Mouse (Mus musculus): Measurements from ENCODE around the gene Gm14862. TPM values are rescaled to one million over a fixed set of nuclear protein-coding genes. Genes with fewer than 3 reads are reported as not detected.

Gene Gm14862
- total RNA-seq, 2 experiments from 2014 or later: not detected

- DNase-seq (ENCODE audit: low spot score in 2 of 2): no peak
Observed at GRCm38 (mm10) chrX:9227105-9227504, 29.6 kb downstream of the Gm14862 start.

GRCm38 (mm10) chrX:9222412-9223221, 34.1 kb downstream of the Gm14862 start:
- DNase-seq (ENCODE audit: low spot score in 2 of 2): no peak

GRCm38 (mm10) chrX:9221736-9222135, 35.0 kb downstream of the Gm14862 start:
- DNase-seq (ENCODE audit: low spot score in 2 of 2): no peak

GRCm38 (mm10) chrX:9221206-9221605, 35.5 kb downstream of the Gm14862 start:
- no peak for DNase-seq (ENCODE audit: low spot score in 2 of 2)

GRCm38 (mm10) chrX:9219570-9219969, 37.1 kb downstream of the Gm14862 start:
- DNase-seq (ENCODE audit: low spot score in 2 of 2): no peak

- DNase-seq (ENCODE audit: low spot score in 2 of 2): no peak
Observed at GRCm38 (mm10) chrX:9216244-9216643, 40.5 kb downstream of the Gm14862 start.

- no peak for DNase-seq (ENCODE audit: low spot score in 2 of 2)
Observed at GRCm38 (mm10) chrX:9205121-9205520, 51.6 kb downstream of the Gm14862 start.

GRCm38 (mm10) chrX:9202781-9203405, 53.8 kb downstream of the Gm14862 start:
- DNase-seq (ENCODE audit: low spot score in 2 of 2): no peak

- DNase-seq (ENCODE audit: low spot score in 2 of 2): no peak
Observed at GRCm38 (mm10) chrX:9201954-9202353, 54.7 kb downstream of the Gm14862 start.

Other genes with a start within 250 kb of the Gm14862 start
- not detected for gene Fthl17e, start 223.4 kb downstream of the Gm14862 start, total RNA-seq (2021)
- gene Fthl17f, start 193.9 kb downstream of the Gm14862 start, total RNA-seq (2021): not detected
- gene 4930402K13Rik, start 152.3 kb downstream of the Gm14862 start, total RNA-seq (2021): not detected
- gene Lancl3, start 57.0 kb downstream of the Gm14862 start, total RNA-seq (2021): 1 to 10 TPM; 3.7 to 4.7 TPM
- gene Xk, start 15.9 kb upstream of the Gm14862 start, total RNA-seq (2021): 10 to 100 TPM in 1 of 2 experiments, 1 to 10 TPM in 1; 8.4 to 11.9 TPM
- gene H2al1m, start 26.9 kb upstream of the Gm14862 start, total RNA-seq (2021): 1 to 10 TPM in 1 of 2 experiments, not detected in 1; 1.4 TPM
- gene H2al1k, start 93.7 kb upstream of the Gm14862 start, total RNA-seq (2021): 1 to 10 TPM in 1 of 2 experiments, not detected in 1; 1.5 TPM
- gene Cybb, start 230.9 kb upstream of the Gm14862 start, total RNA-seq (2021): under 1 TPM; 0.21 to 0.83 TPM